Mouse (Mus musculus): ENCODE data around the gene Thra. TPM values are rescaled to one million over a fixed set of nuclear protein-coding genes. Genes with fewer than 3 reads are reported as not detected.
"Not testable (repeated sequence)": the region's sequence is repeated elsewhere in the genome, so short reads cannot be mapped to it uniquely, and the experiment has no call there.

Gene Thra
- polyA plus RNA-seq, 1 experiment from 2014 or later: 37.8 TPM

GRCm38 (mm10) chr11:98730727-98731126 lies 9.7 kb upstream of the Thra start:
- WGBS: 63% methylated on average over 4 of the region's 4 CpGs
- Histone ChIP-seq H3K9me3 (replicated peaks; ENCODE audit: control insufficient read depth, low read length) (no peaks in the 10 kb centered on the region), H3K4me2 (ENCODE audit: low read depth, low read length) (no peak overlapping the region), H3K4me3 (replicated peaks; ENCODE audit: low read length) (no peak overlapping the region), H3K27me3 (ENCODE audit: control insufficient read depth, insufficient read depth, low read length) (no peaks in the 10 kb centered on the region), H3K36me3 (ENCODE audit: control insufficient read depth, insufficient read depth, low read length) (0 out of 2 replicates have a peak, but pooled peaks cover 3% of the 10 kb centered on the region), H3K27ac (ENCODE audit: low read length) (peak overlapping the region; percentile 70), H3K4me1 (ENCODE audit: control insufficient read depth, insufficient read depth, low read length) (peaks cover 11% of the 10 kb centered on the region; the same call in 1 of the 2 replicates), H3K9ac (ENCODE audit: low read length) (no peak overlapping the region)
- 0 out of 2 replicates have a peak, but pooled peaks have one; percentile 30 for ATAC-seq (ENCODE audit: insufficient read depth, low FRiP score)

- WGBS: 52% methylated on average over 5 of the region's 5 CpGs
- Histone ChIP-seq H3K4me3 (replicated peaks; ENCODE audit: low read length) (no peak overlapping the region), H3K9me3 (replicated peaks; ENCODE audit: control insufficient read depth, low read length) (no peaks in the 10 kb centered on the region), H3K36me3 (ENCODE audit: control insufficient read depth, insufficient read depth, low read length) (0 out of 2 replicates have a peak, but pooled peaks cover 3% of the 10 kb centered on the region), H3K27me3 (ENCODE audit: control insufficient read depth, insufficient read depth, low read length) (no peaks in the 10 kb centered on the region), H3K4me2 (ENCODE audit: low read depth, low read length) (no peak overlapping the region), H3K9ac (ENCODE audit: low read length) (peak overlapping the region; percentile 14; the same call in 1 of the 2 replicates), H3K4me1 (ENCODE audit: control insufficient read depth, insufficient read depth, low read length) (peaks cover 11% of the 10 kb centered on the region; the same call in 1 of the 2 replicates), H3K27ac (ENCODE audit: low read length) (peak overlapping the region; percentile 70; the same call in 1 of the 2 replicates)
- ATAC-seq (ENCODE audit: insufficient read depth, low FRiP score): peak; percentile 34; the same call in 1 of the 2 replicates
Observed at GRCm38 (mm10) chr11:98731134-98731533, 9.3 kb upstream of the Thra start.

- WGBS: 72% methylated on average over 3 of the region's 3 CpGs
- Histone ChIP-seq H3K9me3 (replicated peaks; ENCODE audit: control insufficient read depth, low read length) (no peaks in the 10 kb centered on the region), H3K4me1 (ENCODE audit: control insufficient read depth, insufficient read depth, low read length) (peaks cover 6% of the 10 kb centered on the region; the same call in 1 of the 2 replicates), H3K36me3 (ENCODE audit: control insufficient read depth, insufficient read depth, low read length) (no peaks in the 10 kb centered on the region), H3K4me2 (ENCODE audit: low read depth, low read length) (no peak overlapping the region), H3K27me3 (ENCODE audit: control insufficient read depth, insufficient read depth, low read length) (no peaks in the 10 kb centered on the region), H3K4me3 (replicated peaks; ENCODE audit: low read length) (no peak overlapping the region), H3K9ac (ENCODE audit: low read length) (no peak overlapping the region), H3K27ac (ENCODE audit: low read length) (no peak overlapping the region)
- no peak for ATAC-seq (ENCODE audit: insufficient read depth, low FRiP score)
Observed at GRCm38 (mm10) chr11:98734020-98734419, 6.4 kb upstream of the Thra start.

GRCm38 (mm10) chr11:98735111-98735510 lies 5.3 kb upstream of the Thra start:
- no peaks in the 10 kb centered on the region for H3K27me3 ChIP-seq (ENCODE audit: control insufficient read depth, insufficient read depth, low read length)
- no peaks in the 10 kb centered on the region for H3K9me3 ChIP-seq (replicated peaks; ENCODE audit: control insufficient read depth, low read length)
- no peaks in the 10 kb centered on the region for H3K36me3 ChIP-seq (ENCODE audit: control insufficient read depth, insufficient read depth, low read length)
- H3K27ac ChIP-seq (ENCODE audit: low read length): no peak overlapping the region
- no peak for ATAC-seq (ENCODE audit: insufficient read depth, low FRiP score)
- H3K9ac ChIP-seq (ENCODE audit: low read length): no peak overlapping the region
- H3K4me3 ChIP-seq (replicated peaks; ENCODE audit: low read length): no peak overlapping the region
- peaks cover 6% of the 10 kb centered on the region; the same call in 1 of the 2 replicates for H3K4me1 ChIP-seq (ENCODE audit: control insufficient read depth, insufficient read depth, low read length)
- WGBS: 89% methylated on average over 4 of the region's 4 CpGs
- no peak overlapping the region for H3K4me2 ChIP-seq (ENCODE audit: low read depth, low read length)

GRCm38 (mm10) chr11:98736176-98736575 lies 4.3 kb upstream of the Thra start:
- Histone ChIP-seq H3K27ac (ENCODE audit: low read length) (no peak overlapping the region), H3K4me1 (ENCODE audit: control insufficient read depth, insufficient read depth, low read length) (peaks cover 11% of the 10 kb centered on the region; the same call in 1 of the 2 replicates), H3K36me3 (ENCODE audit: control insufficient read depth, insufficient read depth, low read length) (no peaks in the 10 kb centered on the region), H3K27me3 (ENCODE audit: control insufficient read depth, insufficient read depth, low read length) (no peaks in the 10 kb centered on the region), H3K9ac (ENCODE audit: low read length) (no peak overlapping the region), H3K4me3 (replicated peaks; ENCODE audit: low read length) (no peak overlapping the region), H3K9me3 (replicated peaks; ENCODE audit: control insufficient read depth, low read length) (no peaks in the 10 kb centered on the region), H3K4me2 (ENCODE audit: low read depth, low read length) (no peak overlapping the region)
- 82% methylated on average over 1 of the region's 1 CpGs for WGBS
- ATAC-seq (ENCODE audit: insufficient read depth, low FRiP score): no peak

GRCm38 (mm10) chr11:98737220-98737619 lies 3.2 kb upstream of the Thra start:
- not testable (repeated sequence) for H3K9me3 ChIP-seq (replicated peaks; ENCODE audit: control insufficient read depth, low read length); H3K4me2 ChIP-seq (ENCODE audit: low read depth, low read length); H3K4me3 ChIP-seq (replicated peaks; ENCODE audit: low read length); H3K9ac ChIP-seq (ENCODE audit: low read length); H3K27ac ChIP-seq (ENCODE audit: low read length); H3K36me3 ChIP-seq (ENCODE audit: control insufficient read depth, insufficient read depth, low read length); ATAC-seq (ENCODE audit: insufficient read depth, low FRiP score); H3K27me3 ChIP-seq (ENCODE audit: control insufficient read depth, insufficient read depth, low read length)
- peaks cover 13% of the 10 kb centered on the region; the same call in 1 of the 2 replicates for H3K4me1 ChIP-seq (ENCODE audit: control insufficient read depth, insufficient read depth, low read length)
- WGBS: 84% methylated on average over 2 of the region's 2 CpGs

GRCm38 (mm10) chr11:98738428-98738911 lies 2.0 kb upstream of the Thra start:
- Histone ChIP-seq H3K4me1 (ENCODE audit: control insufficient read depth, insufficient read depth, low read length) (peaks cover 20% of the 10 kb centered on the region), H3K9ac (ENCODE audit: low read length) (no peak overlapping the region), H3K27me3 (ENCODE audit: control insufficient read depth, insufficient read depth, low read length) (no peaks in the 10 kb centered on the region), H3K4me3 (replicated peaks; ENCODE audit: low read length) (no peak overlapping the region), H3K36me3 (ENCODE audit: control insufficient read depth, insufficient read depth, low read length) (no peaks in the 10 kb centered on the region), H3K4me2 (ENCODE audit: low read depth, low read length) (no peak overlapping the region), H3K9me3 (replicated peaks; ENCODE audit: control insufficient read depth, low read length) (no peaks in the 10 kb centered on the region), H3K27ac (ENCODE audit: low read length) (no peak overlapping the region)
- no peak for ATAC-seq (ENCODE audit: insufficient read depth, low FRiP score)
- WGBS: 46% methylated on average over 4 of the region's 4 CpGs

GRCm38 (mm10) chr11:98738925-98739324 lies 1.5 kb upstream of the Thra start:
- Histone ChIP-seq H3K27me3 (ENCODE audit: control insufficient read depth, insufficient read depth, low read length) (no peaks in the 10 kb centered on the region), H3K9me3 (replicated peaks; ENCODE audit: control insufficient read depth, low read length) (no peaks in the 10 kb centered on the region), H3K36me3 (ENCODE audit: control insufficient read depth, insufficient read depth, low read length) (no peaks in the 10 kb centered on the region), H3K9ac (ENCODE audit: low read length) (no peak overlapping the region), H3K27ac (ENCODE audit: low read length) (no peak overlapping the region), H3K4me3 (replicated peaks; ENCODE audit: low read length) (no peak overlapping the region), H3K4me2 (ENCODE audit: low read depth, low read length) (no peak overlapping the region), H3K4me1 (ENCODE audit: control insufficient read depth, insufficient read depth, low read length) (peaks cover 25% of the 10 kb centered on the region)
- no peak for ATAC-seq (ENCODE audit: insufficient read depth, low FRiP score)
- 74% methylated on average over 9 of the region's 9 CpGs for WGBS

- H3K27me3 ChIP-seq (ENCODE audit: control insufficient read depth, insufficient read depth, low read length): no peaks in the 10 kb centered on the region
- peak overlapping the region; percentile 89 for H3K4me3 ChIP-seq (replicated peaks; ENCODE audit: low read length)
- ATAC-seq (ENCODE audit: insufficient read depth, low FRiP score): peak; percentile 15; the same call in 1 of the 2 replicates
- H3K9ac ChIP-seq (ENCODE audit: low read length): peak overlapping the region; percentile 97
- H3K27ac ChIP-seq (ENCODE audit: low read length): peak overlapping the region; percentile 96
- no peaks in the 10 kb centered on the region for H3K9me3 ChIP-seq (replicated peaks; ENCODE audit: control insufficient read depth, low read length)
- WGBS: 8% methylated on average over 8 of the region's 8 CpGs
- H3K4me1 ChIP-seq (ENCODE audit: control insufficient read depth, insufficient read depth, low read length): peaks cover 36% of the 10 kb centered on the region
- H3K4me2 ChIP-seq (ENCODE audit: low read depth, low read length): peak overlapping the region; percentile 80
- H3K36me3 ChIP-seq (ENCODE audit: control insufficient read depth, insufficient read depth, low read length): no peaks in the 10 kb centered on the region
Observed at GRCm38 (mm10) chr11:98740026-98740392, 429 bp upstream of the Thra start.

All from stomach, embryonic 16.5 days (tissue).